ENCODE assay signal across 9 mouse cellular contexts in genomic region chr1:143916587-143916986, GRCm38 (mm10).
A peak's percentile ranks its signal among the peaks of the same experiment; 100 is the strongest.
DNase-seq lines count a peak whose midpoint lies in the region; ATAC-seq and TF ChIP-seq lines count a peak whose summit lies in the region.
"Had no signal": no experiment of that assay in that cellular context is flagged by ENCODE, and none has a peak within 500 bp of the region (broad histone marks: within the 10 kb centered on the region; RNA-seq: fewer than 3 reads in every experiment).

No protein-coding gene starts in this region.

- no peak overlapping the region for H3K9ac ChIP-seq in heart, adult 2 months (ENCODE audit: low read depth, low read length)
- H3K9ac ChIP-seq in liver, postnatal 0 days (replicated peaks): no peak overlapping the region
- H3K9ac ChIP-seq: neural tube, embryonic 12.5 days had no signal

- peak; percentile 88 for ATAC-seq in common myeloid progenitor, adult 5-6 weeks (replicated peaks; ENCODE audit: low read depth, poor library complexity, severe bottlenecking)
- peak; percentile 76 for ATAC-seq in liver, postnatal 0 days

- WGBS in heart, adult 2 months: 56% methylated on average over 9 of the region's 9 CpGs
- WGBS in liver, postnatal 0 days (ENCODE audit: insufficient replicate concordance): 29% methylated on average over 9 of the region's 9 CpGs
- WGBS in forebrain, embryonic 10.5 days: 87% methylated on average over 9 of the region's 9 CpGs
- WGBS in hindbrain, embryonic 10.5 days: 88% methylated on average over 9 of the region's 9 CpGs

- no peaks in the 10 kb centered on the region for H3K9me3 ChIP-seq in liver, postnatal 0 days (ENCODE audit: low read length)
- H3K9me3 ChIP-seq in forebrain, embryonic 10.5 days: no peaks in the 10 kb centered on the region
- no peaks in the 10 kb centered on the region for H3K9me3 ChIP-seq in hindbrain, embryonic 10.5 days
- H3K9me3 ChIP-seq: neural tube, embryonic 12.5 days had no signal

- H3K4me1 ChIP-seq in heart, adult 2 months (ENCODE audit: control insufficient read depth, insufficient read depth, low read length): peaks cover 2% of the 10 kb centered on the region
- peaks cover 16% of the 10 kb centered on the region for H3K4me1 ChIP-seq in liver, postnatal 0 days (ENCODE audit: insufficient read depth)
- H3K4me1 ChIP-seq in forebrain, embryonic 10.5 days: peaks cover 17% of the 10 kb centered on the region
- H3K4me1 ChIP-seq in hindbrain, embryonic 10.5 days (replicated peaks): peaks cover 18% of the 10 kb centered on the region

- H3K36me3 ChIP-seq in heart, adult 2 months (ENCODE audit: control insufficient read depth, insufficient read depth, low read length): no peaks in the 10 kb centered on the region
- H3K36me3 ChIP-seq in liver, postnatal 0 days (replicated peaks; ENCODE audit: insufficient read depth, low read length): no peaks in the 10 kb centered on the region
- no peaks in the 10 kb centered on the region for H3K36me3 ChIP-seq in forebrain, embryonic 10.5 days (replicated peaks)
- H3K36me3 ChIP-seq in hindbrain, embryonic 10.5 days: no peaks in the 10 kb centered on the region
- H3K36me3 ChIP-seq: neural tube, embryonic 12.5 days had no signal

- DNase-seq in heart, adult 2 months: peak; percentile 32 to 62
- no peak for DNase-seq in heart, postnatal 25 days (ENCODE audit: low spot score)
- DNase-seq in liver, postnatal 0 days: peak; percentile 43
- peak; percentile 83 to 85 for DNase-seq in spleen, postnatal 36 days (ENCODE audit: low spot score in 2 of 2)
- DNase-seq in forebrain, embryonic 10.5 days (ENCODE audit: extremely low spot score, low spot score): no peak
- DNase-seq in hindbrain, embryonic 10.5 days (ENCODE audit: low spot score): no peak
- DNase-seq in left cerebral cortex, adult 9 months (ENCODE audit: low spot score in 2 of 2): no peak

- TF ChIP-seq POLR2A in heart, adult 2 months (IDR thresholded peaks at IDR 0.05; ENCODE audit: insufficient read depth, low read depth, low read length): no peak

- H3K4me2 ChIP-seq in liver, postnatal 0 days (ENCODE audit: low read depth, low read length): 0 out of 2 replicates have a peak overlapping the region, but pooled peaks have one; percentile 11
- H3K4me2 ChIP-seq: neural tube, embryonic 12.5 days had no signal

- TF ChIP-seq EP300 in heart, adult 2 months (IDR thresholded peaks at IDR 0.05; ENCODE audit: insufficient read depth, low read depth, low read length): no peak
- no peak for TF ChIP-seq EP300 in liver, postnatal 0 days (IDR thresholded peaks at IDR 0.05; ENCODE audit: low read depth)

- no peaks in the 10 kb centered on the region for H3K27me3 ChIP-seq in heart, adult 2 months (ENCODE audit: control insufficient read depth, insufficient read depth, low read length)
- H3K27me3 ChIP-seq in liver, postnatal 0 days (ENCODE audit: insufficient read depth, low read length): no peaks in the 10 kb centered on the region
- H3K27me3 ChIP-seq in forebrain, embryonic 10.5 days (ENCODE audit: poor library complexity, severe bottlenecking): peaks cover 46% of the 10 kb centered on the region
- H3K27me3 ChIP-seq in hindbrain, embryonic 10.5 days (ENCODE audit: insufficient read depth, poor library complexity, severe bottlenecking): peaks cover 62% of the 10 kb centered on the region
- H3K27me3 ChIP-seq: neural tube, embryonic 12.5 days had no signal

- peak overlapping the region; percentile 45 for H3K27ac ChIP-seq in heart, adult 2 months
- peak overlapping the region; percentile 86 for H3K27ac ChIP-seq in liver, postnatal 0 days (ENCODE audit: low read depth)
- H3K27ac ChIP-seq in forebrain, embryonic 10.5 days: no peak overlapping the region
- H3K27ac ChIP-seq in hindbrain, embryonic 10.5 days: no peak overlapping the region
- H3K27ac ChIP-seq: neural tube, embryonic 12.5 days had no signal

- intact Hi-C loops in heart, adult 2 months (cut with DNase I): loop anchor here (5.0 kb wide), 1 partner anchor 86 kb away; the partner anchor contains the start of gene Rgs2
- intact Hi-C loops in heart, postnatal 25 days (cut with DNase I): no loop called here

- TF ChIP-seq CTCF in heart, adult 2 months (IDR thresholded peaks at IDR 0.05): no peak
- no peak for TF ChIP-seq CTCF in liver, postnatal 0 days (IDR thresholded peaks at IDR 0.05; ENCODE audit: low read depth)

- no peaks in the 10 kb centered on the region for H3K79me2 ChIP-seq in heart, adult 2 months (replicated peaks; ENCODE audit: control insufficient read depth, insufficient read depth, low read length)

- H3K4me3 ChIP-seq in heart, adult 2 months: no peak overlapping the region
- no peak overlapping the region for H3K4me3 ChIP-seq in liver, postnatal 0 days (ENCODE audit: low read depth, low read length)
- no peak overlapping the region for H3K4me3 ChIP-seq in forebrain, embryonic 10.5 days
- no peak overlapping the region for H3K4me3 ChIP-seq in hindbrain, embryonic 10.5 days
- H3K4me3 ChIP-seq: neural tube, embryonic 12.5 days had no signal

Comparison
In these comparisons a context has a peak if more than half of its experiments do, and no peak if none do; other contexts are left out.
1. DNase-seq: peak in heart, adult 2 months (2 of 2), liver, postnatal 0 days (single experiment) and spleen, postnatal 36 days (2 of 2); none in heart, postnatal 25 days (single experiment), forebrain, embryonic 10.5 days (single experiment), hindbrain, embryonic 10.5 days (single experiment) and left cerebral cortex, adult 9 months (0 of 2).
2. H3K27ac ChIP-seq: peak in heart, adult 2 months (single experiment) and liver, postnatal 0 days (single experiment); none in forebrain, embryonic 10.5 days (single experiment) and hindbrain, embryonic 10.5 days (single experiment).